In the genomic region with DNA sequence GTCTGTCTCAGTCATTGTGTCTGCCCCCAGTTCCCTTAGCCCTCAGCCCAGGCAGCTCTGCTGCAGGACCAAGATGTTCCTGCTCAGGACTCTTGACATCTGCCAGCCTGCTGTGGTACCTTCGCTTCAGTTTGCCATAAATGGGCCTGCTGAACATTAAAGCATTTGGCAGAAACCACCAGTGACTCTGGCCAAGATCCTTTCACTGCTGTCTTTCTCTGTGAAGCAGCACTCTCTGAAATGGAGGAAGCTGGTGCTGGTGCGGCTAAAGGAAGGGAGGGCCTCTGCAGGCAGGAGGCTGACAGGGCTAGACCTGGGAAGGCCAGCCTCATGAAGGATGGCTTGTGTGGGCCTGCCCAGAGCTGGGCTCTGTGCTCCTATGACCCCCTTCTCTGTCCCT, we compare ENCODE assay signal across 10 mouse cellular contexts. TPM values are rescaled to one million over a fixed set of nuclear protein-coding genes. Genes with fewer than 3 reads are reported as not detected.
DNase-seq lines count a peak whose midpoint lies in the region; ATAC-seq and TF ChIP-seq lines count a peak whose summit lies in the region.
"Had no signal": no experiment of that assay in that cellular context is flagged by ENCODE, and none has a peak within 500 bp of the region (broad histone marks: within the 10 kb centered on the region; RNA-seq: fewer than 3 reads in every experiment).

No protein-coding gene starts in this region.

- H3K4me3 ChIP-seq in layer of hippocampus, adult 2 months: no peak overlapping the region
- no peak overlapping the region for H3K4me3 ChIP-seq in stomach, postnatal 0 days (ENCODE audit: low read depth, low read length)
- H3K4me3 ChIP-seq in midbrain, embryonic 10.5 days: no peak overlapping the region

- TF ChIP-seq EP300 in stomach, postnatal 0 days (optimal IDR thresholded peaks at IDR 0.05): no peak

- H3K36me3 ChIP-seq in stomach, postnatal 0 days (ENCODE audit: control insufficient read depth, insufficient read depth, low read length): no peaks in the 10 kb centered on the region
- H3K36me3 ChIP-seq in midbrain, embryonic 10.5 days: peaks cover 4% of the 10 kb centered on the region; the same call in 1 of the 2 replicates

- WGBS in stomach, postnatal 0 days: 44% methylated on average over 2 of the region's 2 CpGs
- 80% methylated on average over 2 of the region's 2 CpGs for WGBS in midbrain, embryonic 10.5 days

- no peak overlapping the region for H3K9ac ChIP-seq in stomach, postnatal 0 days (ENCODE audit: low read length)

- H3K4me2 ChIP-seq in stomach, postnatal 0 days (replicated peaks; ENCODE audit: low read depth): no peak overlapping the region

- ATAC-seq in frontal cortex, adult (ENCODE audit: low TSS enrichment): peak; percentile 63; the same call in 1 of the 2 replicates
- no peak; the same call in 1 of the 2 replicates for ATAC-seq in stomach, postnatal 0 days (ENCODE audit: low FRiP score, low TSS enrichment)
- ATAC-seq: CD4-positive, CD25-positive, alpha-beta regulatory T cell, adult 4 months had no signal

- no peaks in the 10 kb centered on the region for H3K9me3 ChIP-seq in stomach, postnatal 0 days (ENCODE audit: control insufficient read depth, low read length)
- no peaks in the 10 kb centered on the region for H3K9me3 ChIP-seq in midbrain, embryonic 10.5 days (replicated peaks)

- H3K27me3 ChIP-seq in stomach, postnatal 0 days (ENCODE audit: control insufficient read depth, insufficient read depth, low read length): no peaks in the 10 kb centered on the region
- no peaks in the 10 kb centered on the region for H3K27me3 ChIP-seq in midbrain, embryonic 10.5 days (ENCODE audit: low read depth, poor library complexity, severe bottlenecking)

- DNase-seq in frontal cortex, postnatal 14 days (ENCODE audit: low spot score in 2 of 2): no peak
- DNase-seq in layer of hippocampus, adult 2 months (ENCODE audit: low spot score in 2 of 2): no peak
- DNase-seq in layer of hippocampus, adult 9-10 months (ENCODE audit: low spot score): no peak
- DNase-seq in urinary bladder, postnatal 14 days (ENCODE audit: low spot score): peak; percentile 17
- DNase-seq in urinary bladder, adult 18-20 months (ENCODE audit: low spot score in 2 of 2): no peak
- DNase-seq in stomach, postnatal 0 days (ENCODE audit: low spot score): no peak
- no peak for DNase-seq in midbrain, embryonic 10.5 days (ENCODE audit: low spot score)
- DNase-seq: thymus, postnatal 36 days had no signal

- H3K4me1 ChIP-seq in stomach, postnatal 0 days (replicated peaks; ENCODE audit: control insufficient read depth, insufficient read depth): no peaks in the 10 kb centered on the region
- H3K4me1 ChIP-seq in midbrain, embryonic 10.5 days: no peaks in the 10 kb centered on the region

- TF ChIP-seq CTCF in layer of hippocampus, adult 2 months (conservative IDR thresholded peaks at IDR 0.05): no peak
- no peak for TF ChIP-seq CTCF in stomach, postnatal 0 days (IDR thresholded peaks at IDR 0.05; ENCODE audit: low read depth)

- peak overlapping the region; percentile 71 for H3K27ac ChIP-seq in layer of hippocampus, adult 2 months
- 0 out of 2 replicates have a peak overlapping the region, but pooled peaks have one; percentile 41 for H3K27ac ChIP-seq in stomach, postnatal 0 days (replicated peaks)
- no peak overlapping the region for H3K27ac ChIP-seq in midbrain, embryonic 10.5 days (replicated peaks)

RNA-seq across cellular contexts. Expression of gene Rbm18, which starts 46.7 kb away (rescaled TPM):
- 10 to 100 TPM; 41.7 to 46.3 TPM for total RNA-seq in layer of hippocampus, adult 2 months (2021)
- polyA plus RNA-seq in stomach, postnatal 0 days (2015; fragmentation: Nextera tagmentation; extraction: Ambion mirVana): 33.7 and 34.0 TPM in 2 replicates
- polyA plus RNA-seq in midbrain, embryonic 10.5 days (2016; fragmentation: Nextera tagmentation; extraction: Ambion mirVana): 80.8 and 95.4 TPM in 2 replicates

RNA-seq across cellular contexts. Expression of gene Ptgs1, which starts 46.9 kb away (rescaled TPM):
- 10 to 100 TPM; 17.1 to 19.1 TPM for total RNA-seq in layer of hippocampus, adult 2 months (2021)
- polyA plus RNA-seq in stomach, postnatal 0 days (2015; fragmentation: Nextera tagmentation; extraction: Ambion mirVana): 31.0 and 36.2 TPM in 2 replicates
- 3.6 and 4.7 TPM in 2 replicates for polyA plus RNA-seq in midbrain, embryonic 10.5 days (2016; fragmentation: Nextera tagmentation; extraction: Ambion mirVana)

RNA-seq across cellular contexts. Expression of gene Mrrf, which starts 47.1 kb away (rescaled TPM):
- 10 to 100 TPM; 13.8 to 18.6 TPM for total RNA-seq in layer of hippocampus, adult 2 months (2021)
- 19.2 and 21.0 TPM in 2 replicates for polyA plus RNA-seq in stomach, postnatal 0 days (2015; fragmentation: Nextera tagmentation; extraction: Ambion mirVana)
- polyA plus RNA-seq in midbrain, embryonic 10.5 days (2016; fragmentation: Nextera tagmentation; extraction: Ambion mirVana): 25.6 and 30.1 TPM in 2 replicates
